Mouse (Mus musculus) gastrocnemius, postnatal 36 days (tissue): ENCODE results near the gene Pdzd2. TPM values are rescaled to one million over a fixed set of nuclear protein-coding genes. Genes with fewer than 3 reads are reported as not detected.

ENCODE experiments used
- DNase-seq, 2 experiments: peaks; one replicate each; pipeline ENCODE4 v3.0.0; 2022
- intact Hi-C: fragments of 180-260 bp; cut with DNase I; formaldehyde crosslinking; loops from one replicate; pipeline ENCODE4 v1.15.1; 2025
- total RNA-seq, 2 experiments: library from RNA; stranded (reverse); gene quantifications; 2 replicates each; pipeline ENCODE4 v1.2.3; 2021

Pdzd2 gene
- total RNA-seq, 2 experiments from 2014 or later = 17.0 to 19.0 TPM

- intact Hi-C loops = no loop called here
- DNase-seq = peak; percentile 19 to 48
Observed at GRCm38 (mm10) chr15:12549271-12549918, 190.3 kb downstream of the Pdzd2 start.

- intact Hi-C loops = no loop called here
- no peak for DNase-seq
Observed at GRCm38 (mm10) chr15:12548696-12549095, 191.0 kb downstream of the Pdzd2 start.

GRCm38 (mm10) chr15:12547640-12548405 lies 191.9 kb downstream of the Pdzd2 start:
- intact Hi-C loops = no loop called here
- DNase-seq = no peak

- intact Hi-C loops = no loop called here
Observed at GRCm38 (mm10) chr15:12546781-12547180, 192.9 kb downstream of the Pdzd2 start.

GRCm38 (mm10) chr15:12545671-12546070 lies 194.1 kb downstream of the Pdzd2 start:
- intact Hi-C loops = no loop called here
- peak in 1 of 2 experiments; percentile 42 for DNase-seq

More at GRCm38 (mm10) chr15:12546781-12547180, 192.9 kb downstream of the Pdzd2 start:
- DNase-seq = no peak

- intact Hi-C loops = no loop called here
Observed at GRCm38 (mm10) chr15:12545220-12545619, 194.5 kb downstream of the Pdzd2 start.

GRCm38 (mm10) chr15:12543686-12544325 lies 195.9 kb downstream of the Pdzd2 start:
- intact Hi-C loops = no loop called here

More at GRCm38 (mm10) chr15:12545220-12545619, 194.5 kb downstream of the Pdzd2 start:
- no peak for DNase-seq

GRCm38 (mm10) chr15:12542316-12542715 lies 197.4 kb downstream of the Pdzd2 start:
- intact Hi-C loops = no loop called here
- no peak for DNase-seq

More at GRCm38 (mm10) chr15:12543686-12544325, 195.9 kb downstream of the Pdzd2 start:
- DNase-seq = no peak

GRCm38 (mm10) chr15:12539618-12540302 lies 200.0 kb downstream of the Pdzd2 start:
- DNase-seq = no peak
- intact Hi-C loops = no loop called here

- intact Hi-C loops = no loop called here
Observed at GRCm38 (mm10) chr15:12533254-12533653, 206.5 kb downstream of the Pdzd2 start.

GRCm38 (mm10) chr15:12532568-12532967 lies 207.2 kb downstream of the Pdzd2 start:
- no peak for DNase-seq
- intact Hi-C loops = no loop called here

More at GRCm38 (mm10) chr15:12533254-12533653, 206.5 kb downstream of the Pdzd2 start:
- no peak for DNase-seq

- intact Hi-C loops = no loop called here
- DNase-seq = no peak
Observed at GRCm38 (mm10) chr15:12522810-12523209, 216.9 kb downstream of the Pdzd2 start.

GRCm38 (mm10) chr15:12520292-12520691 lies 219.4 kb downstream of the Pdzd2 start:
- no peak for DNase-seq
- intact Hi-C loops = no loop called here

GRCm38 (mm10) chr15:12518370-12518973 lies 221.3 kb downstream of the Pdzd2 start:
- intact Hi-C loops = no loop called here
- no peak for DNase-seq

- intact Hi-C loops = no loop called here
- DNase-seq = no peak
Observed at GRCm38 (mm10) chr15:12517314-12517813, 222.4 kb downstream of the Pdzd2 start.

GRCm38 (mm10) chr15:12515272-12515844 lies 224.4 kb downstream of the Pdzd2 start:
- DNase-seq = no peak
- intact Hi-C loops = no loop called here

- DNase-seq = peak; percentile 43 to 52
- intact Hi-C loops = no loop called here
Observed at GRCm38 (mm10) chr15:12513526-12513925, 226.2 kb downstream of the Pdzd2 start.

- intact Hi-C loops = no loop called here
- no peak for DNase-seq
Observed at GRCm38 (mm10) chr15:12508765-12509377, 230.9 kb downstream of the Pdzd2 start.

- intact Hi-C loops = no loop called here
- no peak for DNase-seq
Observed at GRCm38 (mm10) chr15:12507523-12507922, 232.2 kb downstream of the Pdzd2 start.
